Mouse (Mus musculus) erythroblast, embryonic 14.5 days (primary cell): ENCODE data around the gene Tnfrsf22.

ENCODE experiments used
- GATA1 ChIP-seq: IDR thresholded peaks from 2 replicates; pipeline ENCODE4 v1.6.1; 2012; ENCODE audit warnings: low read length, inconsistent platforms, mixed read lengths
- TAL1 ChIP-seq: IDR thresholded peaks from 3 replicates; pipeline ENCODE4 v1.6.1; 2012; ENCODE audit warnings: low read length, inconsistent platforms, mixed read lengths

DNA sequence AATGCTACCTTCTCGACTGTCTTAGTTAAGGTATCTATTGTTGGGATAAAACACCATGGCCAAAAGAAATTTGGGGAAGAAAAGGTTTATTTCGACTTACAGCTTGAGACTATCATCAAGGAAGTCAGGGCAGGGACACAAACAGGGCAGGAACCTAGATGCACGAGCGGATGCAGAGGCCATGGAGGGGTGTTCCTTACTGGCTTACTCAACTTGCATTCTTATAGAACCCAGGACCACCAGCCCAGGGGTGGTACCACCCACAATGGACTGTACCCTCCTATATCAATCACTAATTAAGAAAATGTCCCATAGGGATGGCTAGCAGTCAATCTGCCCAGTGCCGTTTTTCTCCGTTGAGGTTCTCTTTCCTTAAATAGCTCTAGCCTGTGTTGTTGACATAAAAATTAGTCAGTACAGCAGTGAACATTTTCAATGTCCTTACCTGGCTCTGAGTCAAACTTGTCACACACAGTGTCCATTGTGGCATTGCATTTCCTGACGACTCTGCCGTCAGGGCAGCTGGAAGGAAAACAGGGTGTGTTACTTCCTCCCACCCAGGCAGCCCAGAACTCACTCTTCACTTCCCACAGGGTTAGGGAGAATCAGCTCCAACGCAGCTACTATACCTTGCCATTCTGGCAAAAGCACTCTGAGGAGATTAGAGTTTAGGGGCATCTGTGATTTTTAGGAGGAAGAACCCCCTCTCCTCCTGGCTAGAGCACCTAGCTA, 34.9 kb downstream of the Tnfrsf22 start:
- TF ChIP-seq GATA1, result no peak
- TF ChIP-seq TAL1, result no peak
